Mouse (Mus musculus) myocyte (in vitro differentiated cells): ENCODE measurements around the gene Tmem100.

Source experiments
- E2F4 ChIP-seq: IDR thresholded peaks from one replicate; pipeline ENCODE4 v1.6.1; 2011; ENCODE audit warnings: mild to moderate bottlenecking, control low read depth, moderate library complexity; ENCODE audit not compliant: insufficient read depth
- MAX ChIP-seq: IDR thresholded peaks from one replicate; pipeline ENCODE4 v1.6.1; 2011; ENCODE audit warnings: low read depth, mild to moderate bottlenecking, control low read depth
- POLR2A ChIP-seq: IDR thresholded peaks from one replicate; pipeline ENCODE4 v1.6.1; 2011; ENCODE audit warnings: low read depth, mild to moderate bottlenecking, control low read depth, moderate library complexity; ENCODE audit not compliant: insufficient read length
- REST ChIP-seq: IDR thresholded peaks from one replicate; pipeline ENCODE4 v1.6.1; 2011; ENCODE audit warnings: mild to moderate bottlenecking, control low read depth, moderate library complexity; ENCODE audit not compliant: insufficient read depth, insufficient read length
- SRF ChIP-seq: IDR thresholded peaks from one replicate; pipeline ENCODE4 v1.6.1; 2011; ENCODE audit warnings: low read depth; ENCODE audit not compliant: control insufficient read depth, insufficient read length
- TCF12 ChIP-seq: IDR thresholded peaks from one replicate; pipeline ENCODE4 v1.6.1; 2011; ENCODE audit warnings: mild to moderate bottlenecking, control low read depth; ENCODE audit not compliant: poor library complexity, insufficient read depth, severe bottlenecking
- TCF3 ChIP-seq: IDR thresholded peaks from one replicate; pipeline ENCODE4 v1.6.1; 2011; ENCODE audit warnings: low read depth, control low read depth; ENCODE audit not compliant: insufficient read length
- USF1 ChIP-seq: IDR thresholded peaks from one replicate; pipeline ENCODE4 v1.6.1; 2011; ENCODE audit warnings: low read depth, mild to moderate bottlenecking, control low read depth, moderate library complexity

DNA sequence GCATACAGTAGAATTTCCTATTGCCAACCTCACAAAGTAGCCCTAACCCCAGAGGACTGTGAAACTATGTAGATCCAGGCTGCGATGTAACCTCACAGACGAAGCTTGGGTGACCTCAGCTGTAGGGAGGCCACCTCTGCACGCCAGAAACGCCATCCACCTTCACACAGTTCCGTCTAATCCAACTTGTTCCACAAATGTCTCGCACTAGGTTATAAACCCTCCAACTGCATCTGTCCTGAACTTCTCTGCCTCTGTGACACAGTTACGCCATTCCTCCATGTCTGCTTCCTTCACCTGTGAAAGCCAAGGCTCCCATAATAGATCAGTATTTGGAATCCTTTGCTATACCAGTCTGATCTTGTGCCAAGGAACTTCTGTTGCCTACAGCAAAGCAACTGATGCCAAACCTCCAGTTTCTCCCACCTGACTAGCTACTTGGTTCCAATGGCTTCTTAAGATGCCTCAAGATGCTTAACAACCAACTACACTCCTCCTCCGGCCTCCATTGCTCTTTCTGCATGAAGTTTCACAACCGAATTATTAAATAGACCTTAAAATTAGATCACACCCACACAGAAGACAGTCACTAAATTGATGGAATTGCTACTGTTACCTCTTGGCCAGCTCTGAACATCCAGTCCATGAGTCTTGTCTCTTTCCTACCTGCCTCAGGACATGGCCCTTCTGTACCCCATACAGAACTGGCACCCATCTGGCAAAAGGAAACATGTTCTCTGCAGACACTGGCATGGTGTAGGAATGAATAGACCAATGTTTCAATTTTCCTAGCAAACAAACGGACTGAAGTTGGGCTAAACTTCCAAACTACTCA, 28.5 kb upstream of the Tmem100 start:
- no peak for TF ChIP-seq TCF3
- TF ChIP-seq POLR2A = no peak
- no peak for TF ChIP-seq USF1
- TF ChIP-seq E2F4 = no peak
- TF ChIP-seq MAX = no peak
- TF ChIP-seq SRF = no peak
- TF ChIP-seq TCF12 = no peak
- TF ChIP-seq REST = no peak
